Mouse (Mus musculus) kidney, postnatal 0 days (tissue): ENCODE measurements around the gene Tmc3. TPM values are rescaled to one million over a fixed set of nuclear protein-coding genes. Genes with fewer than 3 reads are reported as not detected.

Source experiments
- ATAC-seq: fragments of 200-750 bp; cut with Nextera tagmentation; replicated peaks from 2 replicates; pipeline ENCODE4 v1.8.0; 2017; ENCODE audit warnings: low read depth, moderate number of reproducible peaks, moderate TSS enrichment, moderate library complexity; ENCODE audit not compliant: low FRiP score
- DNase-seq: peaks from one replicate; pipeline ENCODE4 v3.0.0-alpha.2; 2016; ENCODE audit warnings: low spot score
- H3K27ac ChIP-seq: fragments of 300-500 bp; sonication (generic); 2 replicates; pipeline ENCODE4 v1.5.1; 2014; ENCODE audit warnings: mild to moderate bottlenecking
- H3K27me3 ChIP-seq: fragments of 300-500 bp; sonication (generic); 2 replicates; pipeline ENCODE4 v1.6.1; 2014; ENCODE audit warnings: low read length, mixed read lengths; ENCODE audit not compliant: insufficient read depth
- H3K36me3 ChIP-seq: fragments of 300-500 bp; sonication (generic); 2 replicates; pipeline ENCODE4 v1.6.1; 2014; ENCODE audit warnings: low read length, mixed read lengths; ENCODE audit not compliant: insufficient read depth
- H3K4me1 ChIP-seq: fragments of 300-500 bp; sonication (generic); replicated peaks from 2 replicates; pipeline ENCODE4 v1.6.1; 2014; ENCODE audit warnings: antibody characterized with exemption, low read length, mixed read lengths; ENCODE audit not compliant: insufficient read depth
- H3K4me2 ChIP-seq: fragments of 300-500 bp; sonication (generic); 2 replicates; pipeline ENCODE4 v1.6.1; 2014; ENCODE audit warnings: mild to moderate bottlenecking, low read length, moderate library complexity, mixed read lengths
- H3K4me3 ChIP-seq: fragments of 300-500 bp; sonication (generic); replicated peaks from 2 replicates; pipeline ENCODE4 v1.5.1; 2014; ENCODE audit warnings: low read depth, low read length
- H3K9ac ChIP-seq: fragments of 300-500 bp; sonication (generic); 2 replicates; pipeline ENCODE4 v1.6.1; 2014; ENCODE audit warnings: low read depth, low read length
- H3K9me3 ChIP-seq: fragments of 300-500 bp; sonication (generic); replicated peaks from 2 replicates; pipeline ENCODE4 v1.6.1; 2016; ENCODE audit warnings: low read length, inconsistent platforms, mixed read lengths
- CTCF ChIP-seq: IDR thresholded peaks from 2 replicates; pipeline ENCODE4 v1.5.1; 2016; ENCODE audit warnings: antibody characterized with exemption, low read depth, mild to moderate bottlenecking, moderate library complexity
- WGBS: fragments of 180-500 bp; shearing (Covaris S2); extraction: QIAGEN DNeasy Blood & Tissue Kit; methylation state at CpG from one replicate; pipeline ENCODE4 v1.1.7; 2014; 5-methylcytosine and 5-hydroxymethylcytosine counted together
- polyA plus RNA-seq: library from polyadenylated mRNA; unstranded; fragments of >200 nt; fragmentation: Nextera tagmentation; extraction: Ambion mirVana; gene quantifications from 2 replicates; pipeline ENCODE4 v1.2.1, GENCODE M21; 2015

Tmc3 gene
- polyA plus RNA-seq, 1 experiment from 2014 or later = 1.9 TPM

DNA sequence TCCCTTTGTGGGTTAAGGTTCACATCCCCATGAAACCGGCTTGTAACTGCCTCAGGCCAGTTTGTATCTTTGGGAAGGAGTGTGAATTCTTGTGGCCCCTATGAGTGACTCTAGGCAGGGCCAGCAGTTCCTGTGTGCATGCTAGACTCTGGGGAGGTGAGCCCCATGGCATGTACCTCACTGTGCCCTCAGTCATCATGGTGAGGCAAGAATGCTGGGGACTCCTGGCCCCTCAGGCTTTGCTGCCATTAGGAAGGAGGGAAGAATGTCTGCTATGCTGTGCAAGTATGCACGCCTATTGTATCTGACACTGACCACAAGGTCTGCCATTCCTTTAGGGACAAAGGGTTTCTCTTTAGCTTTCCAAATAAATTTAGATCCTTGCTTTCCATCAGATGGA, 56.4 kb downstream of the Tmc3 start:
- DNase-seq (no peak), ATAC-seq (no peak)
- no peak overlapping the region for H3K4me3 ChIP-seq
- H3K4me1 ChIP-seq = no peaks in the 10 kb centered on the region
- no peak overlapping the region for H3K9ac ChIP-seq
- H3K4me2 ChIP-seq = no peak overlapping the region
- no peaks in the 10 kb centered on the region for H3K9me3 ChIP-seq
- peaks cover 24% of the 10 kb centered on the region for H3K36me3 ChIP-seq
- H3K27ac ChIP-seq = no peak overlapping the region
- no peaks in the 10 kb centered on the region for H3K27me3 ChIP-seq
- no peak for TF ChIP-seq CTCF
- 73% methylated on average over 2 of the region's 2 CpGs for WGBS

DNA sequence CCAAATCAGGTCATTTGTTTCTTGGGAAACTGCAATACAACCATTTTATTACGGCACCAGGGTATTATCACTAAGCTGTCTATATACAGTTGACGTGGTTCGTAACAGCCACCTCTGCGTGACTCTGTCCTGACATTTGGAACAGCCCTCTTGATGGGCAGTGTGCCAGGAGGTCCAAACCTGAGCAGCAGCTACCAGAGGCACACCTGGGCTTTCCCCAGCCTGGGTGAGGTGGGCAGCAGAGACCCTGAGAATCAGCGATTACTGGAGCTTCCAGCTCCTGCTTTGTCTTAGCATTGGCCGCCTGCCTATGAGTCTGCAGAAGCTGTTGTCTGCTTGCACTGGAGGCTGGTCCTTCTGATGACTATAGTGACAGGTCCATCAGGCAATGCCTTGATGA, 58.9 kb downstream of the Tmc3 start:
- DNase-seq (no peak), ATAC-seq (no peak)
- Histone ChIP-seq H3K27ac (no peak overlapping the region), H3K4me3 (no peak overlapping the region), H3K9me3 (no peaks in the 10 kb centered on the region), H3K9ac (no peak overlapping the region), H3K4me1 (no peaks in the 10 kb centered on the region), H3K27me3 (no peaks in the 10 kb centered on the region), H3K4me2 (no peak overlapping the region), H3K36me3 (peaks cover 20% of the 10 kb centered on the region)
- TF ChIP-seq CTCF = no peak
- WGBS = 74% methylated on average over 6 of the region's 6 CpGs

DNA sequence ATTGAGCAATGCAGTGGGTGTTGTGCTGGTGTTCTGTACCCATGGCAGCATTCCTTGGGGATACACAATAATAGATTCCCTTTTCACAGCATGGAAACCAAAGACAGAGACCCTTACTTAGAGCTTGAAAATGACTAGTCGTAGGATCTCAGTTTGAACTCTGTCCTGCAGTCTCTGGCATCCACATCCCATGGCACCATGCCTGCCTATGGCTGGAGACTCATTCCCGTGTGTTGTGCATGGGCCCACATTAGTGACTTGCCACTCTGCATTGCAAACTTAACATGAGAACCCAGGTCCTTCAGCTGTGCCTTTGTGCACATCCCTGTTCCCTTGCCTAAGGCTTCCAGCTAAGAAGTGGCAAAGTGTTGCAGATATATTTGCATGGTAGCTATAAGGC, 60.0 kb downstream of the Tmc3 start:
- Histone ChIP-seq H3K36me3 (peaks cover 11% of the 10 kb centered on the region; the same call in 1 of the 2 replicates), H3K4me2 (no peak overlapping the region), H3K4me1 (no peaks in the 10 kb centered on the region), H3K27me3 (no peaks in the 10 kb centered on the region), H3K9ac (no peak overlapping the region), H3K9me3 (no peaks in the 10 kb centered on the region), H3K4me3 (no peak overlapping the region), H3K27ac (no peak overlapping the region)
- DNase-seq (no peak), ATAC-seq (no peak)
- WGBS = 89% methylated on average over 2 of the region's 2 CpGs
- TF ChIP-seq CTCF = no peak

DNA sequence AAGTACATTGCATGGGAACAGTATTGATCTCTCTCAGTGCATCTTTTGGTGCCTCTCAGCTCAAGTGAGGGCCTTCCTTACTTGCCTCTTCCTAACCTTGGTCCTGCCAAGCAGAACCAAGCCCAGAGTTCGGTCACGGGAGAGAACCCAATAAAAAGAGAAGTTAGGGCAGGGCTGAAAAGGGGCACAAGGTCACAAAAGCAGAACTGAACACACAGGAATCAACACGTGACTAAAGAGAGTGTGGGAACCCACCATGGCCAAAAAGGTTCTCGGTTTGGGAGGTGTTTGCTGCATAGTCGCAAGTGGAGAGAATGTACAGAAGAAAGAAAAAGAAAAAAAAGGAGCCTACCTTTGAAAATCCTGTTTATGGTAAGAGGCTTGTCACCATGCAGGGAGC, 60.7 kb downstream of the Tmc3 start:
- Histone ChIP-seq H3K36me3 (peaks cover 11% of the 10 kb centered on the region; the same call in 1 of the 2 replicates), H3K9ac (no peak overlapping the region), H3K4me1 (no peaks in the 10 kb centered on the region), H3K27ac (no peak overlapping the region), H3K9me3 (no peaks in the 10 kb centered on the region), H3K4me3 (no peak overlapping the region), H3K27me3 (no peaks in the 10 kb centered on the region), H3K4me2 (no peak overlapping the region)
- DNase-seq (no peak), ATAC-seq (no peak)
- no peak for TF ChIP-seq CTCF
- 65% methylated on average over 5 of the region's 5 CpGs for WGBS

DNA sequence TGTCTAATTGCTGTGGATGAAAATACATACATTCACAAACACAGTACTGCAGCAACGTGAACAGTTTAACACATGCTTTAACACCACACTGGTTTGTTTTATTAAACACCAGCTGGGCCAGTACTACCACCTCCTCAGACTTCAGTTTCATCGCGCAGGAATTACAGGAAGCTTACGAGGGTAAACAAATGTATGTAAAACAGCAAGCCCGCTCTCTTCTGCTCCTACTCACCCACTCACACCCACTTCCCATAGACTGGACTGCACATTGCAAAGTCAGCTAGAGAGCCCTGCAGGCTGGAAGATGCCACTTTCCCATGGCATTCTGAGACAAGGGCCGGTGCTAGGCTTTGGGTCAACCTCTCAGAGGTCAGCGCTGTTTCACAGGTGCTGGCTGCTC, 64.1 kb downstream of the Tmc3 start:
- no peaks in the 10 kb centered on the region for H3K36me3 ChIP-seq
- H3K27ac ChIP-seq = no peak overlapping the region
- H3K9me3 ChIP-seq = no peaks in the 10 kb centered on the region
- no peak overlapping the region for H3K4me3 ChIP-seq
- H3K27me3 ChIP-seq = no peaks in the 10 kb centered on the region
- no peak for ATAC-seq
- no peak for TF ChIP-seq CTCF
- WGBS = 66% methylated on average over 7 of the region's 7 CpGs
- DNase-seq = no peak
- no peak overlapping the region for H3K9ac ChIP-seq
- no peaks in the 10 kb centered on the region for H3K4me1 ChIP-seq
- H3K4me2 ChIP-seq = no peak overlapping the region

DNA sequence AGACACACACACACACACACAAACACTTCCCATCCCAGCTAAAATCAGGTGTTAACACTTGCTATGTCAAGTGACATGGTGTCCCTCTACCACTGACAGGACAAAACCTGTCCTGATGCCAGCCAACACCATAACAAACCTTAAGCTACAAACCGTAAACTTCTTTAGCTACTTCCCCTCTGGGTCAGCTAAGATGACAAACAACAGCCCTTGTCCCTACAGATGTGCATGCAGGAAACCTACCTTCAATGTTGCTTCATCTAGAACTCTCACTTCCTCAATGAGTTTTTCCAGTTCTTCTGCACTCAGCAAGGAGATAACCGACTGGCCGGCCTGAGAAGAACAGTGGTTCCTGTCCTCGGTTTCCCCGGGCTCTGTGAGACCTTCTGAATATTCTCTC, 65.9 kb downstream of the Tmc3 start:
- TF ChIP-seq CTCF = no peak
- no peak overlapping the region for H3K9ac ChIP-seq
- DNase-seq (no peak), ATAC-seq (no peak)
- H3K4me3 ChIP-seq = no peak overlapping the region
- no peaks in the 10 kb centered on the region for H3K4me1 ChIP-seq
- WGBS = 79% methylated on average over 5 of the region's 5 CpGs
- H3K36me3 ChIP-seq = no peaks in the 10 kb centered on the region
- no peaks in the 10 kb centered on the region for H3K27me3 ChIP-seq
- H3K27ac ChIP-seq = no peak overlapping the region
- no peak overlapping the region for H3K4me2 ChIP-seq
- no peaks in the 10 kb centered on the region for H3K9me3 ChIP-seq

DNA sequence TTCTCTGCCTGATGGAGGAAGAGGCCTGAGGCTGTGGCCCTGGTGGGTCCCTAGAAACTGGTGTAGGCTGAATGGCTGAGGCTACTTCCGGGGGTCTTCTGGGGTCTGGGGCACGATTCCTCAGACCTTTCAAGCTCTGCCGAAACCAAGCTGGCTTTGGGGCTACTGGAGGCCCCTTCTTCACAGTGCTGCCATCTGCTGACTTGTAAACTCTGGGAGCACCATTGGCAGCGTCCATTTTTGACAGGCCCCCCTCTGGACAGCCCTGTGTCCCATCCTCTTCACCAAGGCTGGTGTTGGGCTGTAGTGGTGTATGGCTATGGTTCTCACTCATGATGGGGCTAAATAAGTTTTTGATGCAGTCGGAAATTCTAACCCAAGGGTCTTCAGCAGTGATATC, 67.8 kb downstream of the Tmc3 start:
- peak; percentile 15; the same call in 1 of the 2 replicates for TF ChIP-seq CTCF
- ATAC-seq (no peak), DNase-seq (no peak)
- H3K4me2 ChIP-seq = no peak overlapping the region
- no peaks in the 10 kb centered on the region for H3K9me3 ChIP-seq
- H3K4me1 ChIP-seq = no peaks in the 10 kb centered on the region
- H3K36me3 ChIP-seq = no peaks in the 10 kb centered on the region
- WGBS = 90% methylated on average over 5 of the region's 5 CpGs
- H3K27ac ChIP-seq = no peak overlapping the region
- H3K9ac ChIP-seq = no peak overlapping the region
- no peaks in the 10 kb centered on the region for H3K27me3 ChIP-seq
- no peak overlapping the region for H3K4me3 ChIP-seq
